Mouse (Mus musculus) MEL (cell line): ENCODE results near the gene Rfxank.

ENCODE experiments used
- CTCF ChIP-seq, 3 experiments: IDR thresholded peaks in 2 of 3; conservative IDR thresholded peaks in 1 of 3; 2 replicates each; pipeline ENCODE4 v1.5.1; 2011 to 2012; ENCODE audit warnings: low read length in 3 of 3, low read depth in 2 of 3, mild to moderate bottlenecking in 2 of 3, improper control_type of control experiment in 1 of 3, inconsistent platforms in 1 of 3, mixed read lengths in 1 of 3, moderate library complexity in 1 of 3; ENCODE audit not compliant: control insufficient read depth in 1 of 3, insufficient read depth in 1 of 3, poor library complexity in 1 of 3, severe bottlenecking in 1 of 3
- EP300 ChIP-seq, 2 experiments: IDR thresholded peaks; 2 replicates each; pipeline ENCODE4 v1.6.1; 2011; ENCODE audit warnings: improper control_type of control experiment in 2 of 2, low read length in 2 of 2, low read depth in 1 of 2, mild to moderate bottlenecking in 1 of 2
- MAX ChIP-seq: IDR thresholded peaks from 2 replicates; pipeline ENCODE4 v1.6.1; 2011; ENCODE audit warnings: low read length, improper control_type of control experiment
- POLR2A ChIP-seq, 2 experiments: IDR thresholded peaks; 2 replicates each; pipeline ENCODE4 v1.6.1; 2011 to 2012; ENCODE audit warnings: low read length in 2 of 2, mild to moderate bottlenecking in 2 of 2, control low read depth in 1 of 2, improper control_type of control experiment in 1 of 2, low read depth in 1 of 2, moderate library complexity in 1 of 2; ENCODE audit not compliant: control insufficient read depth in 1 of 2, insufficient read depth in 1 of 2, poor library complexity in 1 of 2
- POLR2AphosphoS2 ChIP-seq: IDR thresholded peaks from 2 replicates; pipeline ENCODE4 v1.6.1; 2011; ENCODE audit warnings: low read length, improper control_type of control experiment
- TBP ChIP-seq: IDR thresholded peaks from 2 replicates; pipeline ENCODE4 v1.8.0; 2011; ENCODE audit warnings: low read depth, low read length, improper control_type of control experiment
- ZKSCAN1 ChIP-seq: IDR thresholded peaks from 2 replicates; pipeline ENCODE4 v1.6.1; 2012; ENCODE audit warnings: low read depth, mild to moderate bottlenecking, inconsistent platforms, low read length, improper control_type of control experiment, moderate library complexity

DNA sequence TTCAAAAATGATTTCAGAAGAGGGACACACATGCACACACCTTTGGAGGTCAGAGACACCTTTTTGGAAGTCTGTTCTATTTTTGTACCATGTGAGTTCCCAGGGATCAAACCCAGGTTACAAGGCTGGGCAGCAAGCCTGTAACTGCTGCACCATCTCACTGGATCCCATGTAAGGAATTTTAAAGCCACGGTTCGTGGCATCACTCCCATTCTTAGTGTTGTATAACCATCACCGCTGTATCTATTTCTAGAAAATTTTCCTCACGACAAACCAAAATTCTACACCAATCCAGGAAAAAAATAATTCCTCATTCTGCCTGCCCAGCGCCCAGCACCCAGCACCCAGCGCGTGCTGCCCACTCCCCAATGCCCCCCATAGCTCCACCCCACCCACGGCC lies 39.7 kb downstream of the Rfxank start:
- TF ChIP-seq CTCF (IDR thresholded peaks at IDR 0.05 in 2 of 3, conservative IDR thresholded peaks at IDR 0.05 in 1 of 3; ENCODE audit: control insufficient read depth in 1 of 3, insufficient read depth in 1 of 3, low read depth in 2 of 3, low read length in 3 of 3, poor library complexity in 1 of 3, severe bottlenecking in 1 of 3) (no peak), EP300 (IDR thresholded peaks at IDR 0.05; ENCODE audit: low read depth in 1 of 2, low read length in 2 of 2) (no peak), ZKSCAN1 (no peak), MAX (no peak), POLR2AphosphoS2 (no peak), TBP (no peak), POLR2A (IDR thresholded peaks at IDR 0.05; ENCODE audit: control insufficient read depth in 1 of 2, insufficient read depth in 1 of 2, low read depth in 1 of 2, low read length in 2 of 2, poor library complexity in 1 of 2) (no peak)
